Mouse (Mus musculus) MEL (cell line): ENCODE results near the gene Vmn1r1. TPM values are rescaled to one million over a fixed set of nuclear protein-coding genes. Genes with fewer than 3 reads are reported as not detected.

Experiments
- DNase-seq: peaks from one replicate; pipeline ENCODE4 v3.0.0; 2011; ENCODE audit warnings: low read depth, low spot score
- H3K27ac ChIP-seq: 2 replicates; pipeline ENCODE4 v1.5.1; 2012; ENCODE audit warnings: low read depth, mild to moderate bottlenecking, control low read depth, low read length, moderate library complexity; ENCODE audit not compliant: control insufficient read depth
- H3K27me3 ChIP-seq, 2 experiments: fragments of 150-350 bp in 1 of 2; sonication (generic) in 1 of 2; 2 replicates each; pipeline ENCODE4 v1.6.1; 2012; ENCODE audit warnings: low read length in 2 of 2, mild to moderate bottlenecking in 2 of 2, improper control_type of control experiment in 1 of 2, moderate library complexity in 1 of 2; ENCODE audit not compliant: insufficient read depth in 2 of 2, control insufficient read depth in 1 of 2
- H3K36me3 ChIP-seq, 2 experiments: 2 replicates each; pipeline ENCODE4 v1.6.1; 2012 to 2014; ENCODE audit warnings: low read length in 2 of 2, improper control_type of control experiment in 1 of 2, inconsistent platforms in 1 of 2, mild to moderate bottlenecking in 1 of 2; ENCODE audit not compliant: insufficient read depth in 2 of 2, control insufficient read depth in 1 of 2
- H3K4me1 ChIP-seq, 2 experiments: fragments of 150-350 bp in 1 of 2; sonication (generic) in 1 of 2; 2 replicates each; pipeline ENCODE4 v1.6.1; 2012; ENCODE audit warnings: low read length in 2 of 2, improper control_type of control experiment in 1 of 2, mild to moderate bottlenecking in 1 of 2; ENCODE audit not compliant: insufficient read depth in 2 of 2, control insufficient read depth in 1 of 2
- H3K4me3 ChIP-seq, 2 experiments: fragments of 150-350 bp in 1 of 2; sonication (generic) in 1 of 2; 2 replicates each; pipeline ENCODE4 v1.5.1; 2012; ENCODE audit warnings: low read depth in 2 of 2, low read length in 2 of 2, mild to moderate bottlenecking in 2 of 2, moderate library complexity in 2 of 2, control low read depth in 1 of 2, improper control_type of control experiment in 1 of 2; ENCODE audit not compliant: control insufficient read depth in 1 of 2, insufficient read depth in 1 of 2
- H3K79me2 ChIP-seq: 2 replicates; pipeline ENCODE4 v1.6.1; 2012; ENCODE audit warnings: mild to moderate bottlenecking, low read length, moderate library complexity; ENCODE audit not compliant: control insufficient read depth, poor library complexity, insufficient read depth
- H3K9ac ChIP-seq: 2 replicates; pipeline ENCODE4 v1.6.1; 2012; ENCODE audit warnings: low read depth, mild to moderate bottlenecking, control low read depth, low read length, moderate library complexity; ENCODE audit not compliant: control insufficient read depth, poor library complexity, severe bottlenecking
- H3K9me3 ChIP-seq: fragments of 150-350 bp; sonication (generic); replicated peaks from 2 replicates; pipeline ENCODE4 v1.6.1; 2012; ENCODE audit warnings: mild to moderate bottlenecking, low read length, improper control_type of control experiment, moderate library complexity; ENCODE audit not compliant: insufficient read depth
- CTCF ChIP-seq, 3 experiments: IDR thresholded peaks in 2 of 3; conservative IDR thresholded peaks in 1 of 3; 2 replicates each; pipeline ENCODE4 v1.5.1; 2011 to 2012; ENCODE audit warnings: low read length in 3 of 3, low read depth in 2 of 3, mild to moderate bottlenecking in 2 of 3, improper control_type of control experiment in 1 of 3, inconsistent platforms in 1 of 3, mixed read lengths in 1 of 3, moderate library complexity in 1 of 3; ENCODE audit not compliant: control insufficient read depth in 1 of 3, insufficient read depth in 1 of 3, poor library complexity in 1 of 3, severe bottlenecking in 1 of 3
- ELF1 ChIP-seq: IDR thresholded peaks from 2 replicates; pipeline ENCODE4 v1.6.1; 2014; ENCODE audit warnings: low read depth, mild to moderate bottlenecking, inconsistent platforms, low read length, improper control_type of control experiment, moderate library complexity
- ETS1 ChIP-seq: IDR thresholded peaks from 2 replicates; pipeline ENCODE4 v1.6.1; 2012; ENCODE audit warnings: low read depth, mild to moderate bottlenecking, inconsistent platforms, low read length, improper control_type of control experiment, moderate library complexity
- HCFC1 ChIP-seq: IDR thresholded peaks from 2 replicates; pipeline ENCODE4 v1.6.1; 2012; ENCODE audit warnings: low read depth, mild to moderate bottlenecking, inconsistent platforms, low read length, improper control_type of control experiment, moderate library complexity
- JUND ChIP-seq: IDR thresholded peaks from 2 replicates; pipeline ENCODE4 v1.6.1; 2011; ENCODE audit warnings: low read depth, mild to moderate bottlenecking, improper control_type of control experiment, low read length
- MAX ChIP-seq: IDR thresholded peaks from 2 replicates; pipeline ENCODE4 v1.6.1; 2011; ENCODE audit warnings: low read length, improper control_type of control experiment
- MAZ ChIP-seq: IDR thresholded peaks from 2 replicates; pipeline ENCODE4 v1.6.1; 2012; ENCODE audit warnings: low read depth, mild to moderate bottlenecking, inconsistent platforms, low read length, improper control_type of control experiment
- MEF2A ChIP-seq: IDR thresholded peaks from 2 replicates; pipeline ENCODE4 v1.6.1; 2014; ENCODE audit warnings: low read depth, mild to moderate bottlenecking, inconsistent platforms, low read length, improper control_type of control experiment; ENCODE audit not compliant: poor library complexity, insufficient replicate concordance, severe bottlenecking; ENCODE audit errors: extremely low read depth
- MYC ChIP-seq: IDR thresholded peaks from 2 replicates; pipeline ENCODE4 v1.6.1; 2011; ENCODE audit warnings: low read depth, mild to moderate bottlenecking, low read length, improper control_type of control experiment, moderate library complexity
- NELFE ChIP-seq: IDR thresholded peaks from 2 replicates; pipeline ENCODE4 v1.6.1; 2011; ENCODE audit warnings: low read depth, low read length, improper control_type of control experiment
- NRF1 ChIP-seq: IDR thresholded peaks from 2 replicates; pipeline ENCODE4 v1.6.1; 2014; ENCODE audit warnings: low read depth, mild to moderate bottlenecking, inconsistent platforms, low read length, improper control_type of control experiment, moderate library complexity; ENCODE audit not compliant: poor library complexity, insufficient read depth, severe bottlenecking
- POLR2A ChIP-seq, 2 experiments: IDR thresholded peaks; 2 replicates each; pipeline ENCODE4 v1.6.1; 2011 to 2012; ENCODE audit warnings: low read length in 2 of 2, mild to moderate bottlenecking in 2 of 2, control low read depth in 1 of 2, improper control_type of control experiment in 1 of 2, low read depth in 1 of 2, moderate library complexity in 1 of 2; ENCODE audit not compliant: control insufficient read depth in 1 of 2, insufficient read depth in 1 of 2, poor library complexity in 1 of 2
- POLR2AphosphoS2 ChIP-seq: IDR thresholded peaks from 2 replicates; pipeline ENCODE4 v1.6.1; 2011; ENCODE audit warnings: low read length, improper control_type of control experiment
- RCOR1 ChIP-seq: IDR thresholded peaks from 2 replicates; pipeline ENCODE4 v1.6.1; 2012; ENCODE audit warnings: low read depth, mild to moderate bottlenecking, inconsistent platforms, low read length, improper control_type of control experiment
- SMC3 ChIP-seq: IDR thresholded peaks from 2 replicates; pipeline ENCODE4 v1.6.1; 2011; ENCODE audit warnings: low read depth, low read length, improper control_type of control experiment
- USF2 ChIP-seq, 2 experiments: IDR thresholded peaks; 2 replicates each; pipeline ENCODE4 v1.6.1; 2011 to 2012; ENCODE audit warnings: improper control_type of control experiment in 2 of 2, low read length in 2 of 2, borderline replicate concordance in 1 of 2, inconsistent platforms in 1 of 2, low read depth in 1 of 2, mild to moderate bottlenecking in 1 of 2; ENCODE audit not compliant: insufficient read depth in 1 of 2
- ZMIZ1 ChIP-seq: IDR thresholded peaks from 2 replicates; pipeline ENCODE4 v1.6.1; 2012; ENCODE audit warnings: low read depth, mild to moderate bottlenecking, inconsistent platforms, low read length, improper control_type of control experiment, moderate library complexity
- ZNF384 ChIP-seq: IDR thresholded peaks from 2 replicates; pipeline ENCODE4 v1.6.1; 2012; ENCODE audit warnings: low read depth, mild to moderate bottlenecking, inconsistent platforms, low read length, improper control_type of control experiment
- polyA plus RNA-seq, 2 experiments: library from polyadenylated mRNA; stranded (reverse) in 1 of 2; unstranded in 1 of 2; fragments of >175 nt in 1 of 2; fragments of >200 nt in 1 of 2; gene quantifications; 2 replicates each; pipeline versions ENCODE4 v1.2.1 to v1.2.4; 2012; ENCODE audit warnings: low replicate concordance in 2 of 2, low read depth in 1 of 2; ENCODE audit not compliant: insufficient read length in 2 of 2, insufficient read depth in 1 of 2, missing spikeins in 1 of 2
- total RNA-seq: library from RNA; depleted of rRNA; stranded (reverse); fragments of 300-350 nt; gene quantifications from 2 replicates; pipeline ENCODE4 v1.2.3, GENCODE M21; 2012

The Vmn1r1 gene
- total and polyA plus RNA-seq, 3 experiments: 0.07 TPM; not detected in 2

- TF ChIP-seq ELF1 (peak; percentile 76), MAZ (peak; percentile 1; the same call in 1 of the 2 replicates)
Observed at GRCm38 (mm10) chr1:182124924-182125368, 39.3 kb downstream of the Vmn1r1 start (continued).

- peaks cover 29% of the 10 kb centered on the region for H3K79me2 ChIP-seq
- peak within 1 kb of the TSS; percentile 56 for H3K27ac ChIP-seq
- peaks cover 0 to 5% of the 10 kb centered on the region in 2 experiments; a peak in 1 of 4 replicates for H3K4me1 ChIP-seq
- TF ChIP-seq NRF1 (peak; percentile 39; the same call in 1 of the 2 replicates), MAZ (peak; percentile 16; the same call in 1 of the 2 replicates), MEF2A (no peak), JUND (no peak), MYC (no peak), HCFC1 (peak; percentile 79), RCOR1 (no peak), ETS1 (no peak), NELFE (no peak), SMC3 (peak; percentile 17; the same call in 1 of the 2 replicates), ZMIZ1 (no peak), POLR2A (IDR thresholded peaks at IDR 0.05; ENCODE audit: control insufficient read depth in 1 of 2, insufficient read depth in 1 of 2, low read depth in 1 of 2, low read length in 2 of 2, poor library complexity in 1 of 2) (no peak; a peak in 1 of 4 replicates), MAX (no peak), ZNF384 (no peak), CTCF (IDR thresholded peaks at IDR 0.05 in 2 of 3, conservative IDR thresholded peaks at IDR 0.05 in 1 of 3; ENCODE audit: control insufficient read depth in 1 of 3, insufficient read depth in 1 of 3, low read depth in 2 of 3, low read length in 3 of 3, poor library complexity in 1 of 3, severe bottlenecking in 1 of 3) (peak; percentile 90 to 95 (median 95)), USF2 (IDR thresholded peaks at IDR 0.05; ENCODE audit: borderline replicate concordance in 1 of 2, insufficient read depth in 1 of 2, low read depth in 1 of 2, low read length in 2 of 2) (no peak), POLR2AphosphoS2 (peak; percentile 57; the same call in 1 of the 2 replicates)
- H3K4me3 ChIP-seq: peak within 1 kb of the TSS; percentile 87 to 94
- peaks cover 0 to 2% of the 10 kb centered on the region in 2 experiments; a peak in 2 of 4 replicates for H3K27me3 ChIP-seq
- peak within 1 kb of the TSS; percentile 95 for H3K9ac ChIP-seq
- H3K9me3 ChIP-seq: no peaks in the 10 kb centered on the region
- peak; percentile 97 for DNase-seq
- H3K36me3 ChIP-seq: peaks cover 0 to 7% of the 10 kb centered on the region in 2 experiments; a peak in 3 of 4 replicates
Observed at GRCm38 (mm10) chr1:182124506-182124905, 39.8 kb downstream of the Vmn1r1 start, which contains the start of gene Srp9. TSS of gene Srp9 (plus strand) at chr1:182124737.
